Mouse (Mus musculus) spleen, postnatal 4 days (tissue): ENCODE measurements around the gene Olfr1272.
"Not testable (repeated sequence)": the region's sequence is repeated elsewhere in the genome, so short reads cannot be mapped to it uniquely, and the experiment has no call there.

Source experiments
- DNase-seq, 2 experiments: peaks; one replicate each; pipeline ENCODE4 v3.0.0; 2022; ENCODE audit warnings: low spot score in 2 of 2

Gene Olfr1272

GRCm38 (mm10) chr2:90292741-90293140, at the start of gene Olfr1272:
Olfr1272 (minus strand) TSS chr2:90292841.
- DNase-seq = no peak

- DNase-seq = not testable (repeated sequence)
Measured at GRCm38 (mm10) chr2:90321900-90322299, 29.3 kb upstream of the Olfr1272 start, which contains the start of gene Gm13769. Gm13769 (plus strand) TSS chr2:90322200.

GRCm38 (mm10) chr2:90270932-90271331, 21.7 kb downstream of the Olfr1272 start, which contains the start of gene Olfr1271:
Olfr1271 (minus strand) TSS chr2:90271032.
- DNase-seq = no peak

- no peak for DNase-seq
Measured at GRCm38 (mm10) chr2:90257492-90257891, 35.1 kb downstream of the Olfr1272 start, which contains the start of gene Olfr142. Olfr142 (minus strand) TSS chr2:90257592.
